Mouse (Mus musculus) intestine, postnatal 0 days (tissue): ENCODE results near the gene Ccdc175. TPM values are rescaled to one million over a fixed set of nuclear protein-coding genes. Genes with fewer than 3 reads are reported as not detected.

Experiments
- ATAC-seq: fragments of 200-750 bp; cut with Nextera tagmentation; 2 replicates; pipeline ENCODE4 v1.8.0; 2017; ENCODE audit warnings: mild to moderate bottlenecking, moderate TSS enrichment, moderate library complexity
- H3K27ac ChIP-seq: fragments of 300-500 bp; sonication (generic); 2 replicates; pipeline ENCODE4 v1.5.1; 2014; ENCODE audit warnings: mild to moderate bottlenecking, low read depth, low read length, moderate library complexity
- H3K27me3 ChIP-seq: fragments of 300-500 bp; sonication (generic); replicated peaks from 2 replicates; pipeline ENCODE4 v1.6.1; 2014; ENCODE audit warnings: low read length, mixed read lengths; ENCODE audit not compliant: control insufficient read depth, insufficient read depth
- H3K36me3 ChIP-seq: fragments of 300-500 bp; sonication (generic); 2 replicates; pipeline ENCODE4 v1.6.1; 2014; ENCODE audit warnings: mild to moderate bottlenecking, moderate library complexity; ENCODE audit not compliant: control insufficient read depth, insufficient read depth
- H3K4me1 ChIP-seq: fragments of 300-500 bp; sonication (generic); replicated peaks from 2 replicates; pipeline ENCODE4 v1.6.1; 2014; ENCODE audit warnings: antibody characterized with exemption, low read length, mixed read lengths; ENCODE audit not compliant: control insufficient read depth, insufficient read depth
- H3K4me2 ChIP-seq: fragments of 300-500 bp; sonication (generic); replicated peaks from 2 replicates; pipeline ENCODE4 v1.6.1; 2014; ENCODE audit warnings: low read depth, mild to moderate bottlenecking, moderate library complexity
- H3K4me3 ChIP-seq: fragments of 300-500 bp; sonication (generic); 2 replicates; pipeline ENCODE4 v1.5.1; 2014; ENCODE audit warnings: low read depth, low read length
- H3K9ac ChIP-seq: fragments of 300-500 bp; sonication (generic); 2 replicates; pipeline ENCODE4 v1.6.1; 2014; ENCODE audit warnings: mild to moderate bottlenecking, low read depth, low read length
- H3K9me3 ChIP-seq: fragments of 300-500 bp; sonication (generic); 2 replicates; pipeline ENCODE4 v1.6.1; 2016; ENCODE audit warnings: mixed run types; ENCODE audit not compliant: control insufficient read depth
- CTCF ChIP-seq: sonication (generic); IDR thresholded peaks from 2 replicates; pipeline ENCODE4 v1.5.1; 2016; ENCODE audit warnings: low read depth, mild to moderate bottlenecking, control low read depth, antibody characterized with exemption, moderate library complexity
- WGBS: fragments of 180-500 bp; shearing (Covaris S2); extraction: QIAGEN DNeasy Blood & Tissue Kit; methylation state at CpG from one replicate; pipeline ENCODE4 v1.1.7; 2014; 5-methylcytosine and 5-hydroxymethylcytosine counted together
- polyA plus RNA-seq: library from polyadenylated mRNA; unstranded; fragments of >200 nt; fragmentation: Nextera tagmentation; extraction: Ambion mirVana; gene quantifications from 2 replicates; pipeline ENCODE4 v1.2.1, GENCODE M21; 2015

Gene Ccdc175
- polyA plus RNA-seq, 1 experiment from 2014 or later: not detected

GRCm38 (mm10) chr12:72179561-72179960 lies 5.3 kb downstream of the Ccdc175 start:
- Histone ChIP-seq H3K4me3 (no peak overlapping the region), H3K9me3 (no peaks in the 10 kb centered on the region), H3K27ac (no peak overlapping the region), H3K4me2 (no peak overlapping the region), H3K4me1 (no peaks in the 10 kb centered on the region), H3K27me3 (no peaks in the 10 kb centered on the region), H3K9ac (no peak overlapping the region), H3K36me3 (no peaks in the 10 kb centered on the region)
- ATAC-seq: no peak
- no peak for TF ChIP-seq CTCF
- WGBS: 81% methylated on average over 4 of the region's 4 CpGs

GRCm38 (mm10) chr12:72178322-72178721 lies 6.5 kb downstream of the Ccdc175 start:
- no peak overlapping the region for H3K27ac ChIP-seq

GRCm38 (mm10) chr12:72158421-72158820 lies 26.4 kb downstream of the Ccdc175 start:
- H3K9me3 ChIP-seq: no peaks in the 10 kb centered on the region
- no peak overlapping the region for H3K4me3 ChIP-seq
- H3K27me3 ChIP-seq: no peaks in the 10 kb centered on the region
- H3K4me1 ChIP-seq: no peaks in the 10 kb centered on the region
- ATAC-seq: no peak
- H3K36me3 ChIP-seq: no peaks in the 10 kb centered on the region
- TF ChIP-seq CTCF: no peak
- H3K27ac ChIP-seq: no peak overlapping the region
- no peak overlapping the region for H3K9ac ChIP-seq
- WGBS: 63% methylated on average over 4 of the region's 4 CpGs
- H3K4me2 ChIP-seq: no peak overlapping the region

More at GRCm38 (mm10) chr12:72178322-72178721, 6.5 kb downstream of the Ccdc175 start:
- Histone ChIP-seq H3K4me1 (no peaks in the 10 kb centered on the region), H3K27me3 (no peaks in the 10 kb centered on the region), H3K9me3 (no peaks in the 10 kb centered on the region), H3K36me3 (no peaks in the 10 kb centered on the region), H3K4me2 (no peak overlapping the region), H3K4me3 (no peak overlapping the region), H3K9ac (no peak overlapping the region)
- 88% methylated on average over 3 of the region's 3 CpGs for WGBS
- no peak for TF ChIP-seq CTCF
- no peak for ATAC-seq

GRCm38 (mm10) chr12:72150786-72151185 lies 34.0 kb downstream of the Ccdc175 start:
- no peak overlapping the region for H3K4me3 ChIP-seq
- H3K4me2 ChIP-seq: no peak overlapping the region
- no peak overlapping the region for H3K9ac ChIP-seq
- no peak overlapping the region for H3K27ac ChIP-seq
- H3K4me1 ChIP-seq: no peaks in the 10 kb centered on the region
- TF ChIP-seq CTCF: no peak
- 88% methylated on average over 4 of the region's 4 CpGs for WGBS
- no peaks in the 10 kb centered on the region for H3K9me3 ChIP-seq
- no peak for ATAC-seq
- no peaks in the 10 kb centered on the region for H3K27me3 ChIP-seq
- no peaks in the 10 kb centered on the region for H3K36me3 ChIP-seq

- no peak overlapping the region for H3K4me3 ChIP-seq
- no peak for ATAC-seq
- H3K27ac ChIP-seq: no peak overlapping the region
- WGBS: 89% methylated on average over 10 of the region's 10 CpGs
- 0 out of 2 replicates have a peak, but pooled peaks cover 3% of the 10 kb centered on the region for H3K9me3 ChIP-seq
- H3K4me1 ChIP-seq: no peaks in the 10 kb centered on the region
- H3K4me2 ChIP-seq: no peak overlapping the region
- no peaks in the 10 kb centered on the region for H3K36me3 ChIP-seq
- no peaks in the 10 kb centered on the region for H3K27me3 ChIP-seq
- no peak for TF ChIP-seq CTCF
- H3K9ac ChIP-seq: no peak overlapping the region
These were observed 55.6 kb downstream of the Ccdc175 start for GRCm38 (mm10) chr12:72129203-72129602.

- Histone ChIP-seq H3K4me1 (no peaks in the 10 kb centered on the region; the same call in 1 of the 2 replicates), H3K36me3 (no peaks in the 10 kb centered on the region), H3K9ac (no peak overlapping the region), H3K27me3 (no peaks in the 10 kb centered on the region), H3K4me2 (no peak overlapping the region), H3K4me3 (no peak overlapping the region), H3K27ac (no peak overlapping the region), H3K9me3 (no peaks in the 10 kb centered on the region)
- WGBS: 70% methylated on average over 22 of the region's 23 CpGs
- no peak for ATAC-seq
- TF ChIP-seq CTCF: no peak
These were observed 69.0 kb downstream of the Ccdc175 start for GRCm38 (mm10) chr12:72115686-72116345.

- Histone ChIP-seq H3K4me1 (no peaks in the 10 kb centered on the region; the same call in 1 of the 2 replicates), H3K36me3 (no peaks in the 10 kb centered on the region), H3K9me3 (no peaks in the 10 kb centered on the region), H3K9ac (no peak overlapping the region), H3K4me3 (no peak overlapping the region), H3K27ac (no peak overlapping the region), H3K27me3 (no peaks in the 10 kb centered on the region), H3K4me2 (no peak overlapping the region)
- no peak for ATAC-seq
- WGBS: 76% methylated on average over 6 of the region's 6 CpGs
- TF ChIP-seq CTCF: no peak
These were observed 69.7 kb downstream of the Ccdc175 start for GRCm38 (mm10) chr12:72115126-72115525.
